10 mouse cellular contexts compared by ENCODE assay signal in genomic region chr7:83746107-83746687, GRCm38 (mm10). TPM values are rescaled to one million over a fixed set of nuclear protein-coding genes. Genes with fewer than 3 reads are reported as not detected.
DNase-seq lines count a peak whose midpoint lies in the region; ATAC-seq lines count a peak whose summit lies in the region.
"Had no signal": no experiment of that assay in that cellular context is flagged by ENCODE, and none has a peak within 500 bp of the region (broad histone marks: within the 10 kb centered on the region; RNA-seq: fewer than 3 reads in every experiment).

No protein-coding gene starts in this region.

- H3K36me3 ChIP-seq in lung, embryonic 16.5 days (ENCODE audit: control insufficient read depth, insufficient read depth, low read length): no peaks in the 10 kb centered on the region
- H3K36me3 ChIP-seq in intestine, embryonic 14.5 days (ENCODE audit: control insufficient read depth, insufficient read depth, low read length): no peaks in the 10 kb centered on the region
- no peaks in the 10 kb centered on the region for H3K36me3 ChIP-seq in stomach, embryonic 14.5 days (ENCODE audit: control insufficient read depth, insufficient read depth, low read length)
- H3K36me3 ChIP-seq in liver, embryonic 11.5 days (ENCODE audit: control insufficient read depth, insufficient read depth, low read length): no peaks in the 10 kb centered on the region

- peak overlapping the region; percentile 88 for H3K27ac ChIP-seq in lung, embryonic 16.5 days (ENCODE audit: low read length)
- H3K27ac ChIP-seq in intestine, embryonic 14.5 days (ENCODE audit: low read depth): peak overlapping the region; percentile 74
- peak overlapping the region; percentile 71 for H3K27ac ChIP-seq in stomach, embryonic 14.5 days (ENCODE audit: low read length)
- H3K27ac ChIP-seq in liver, embryonic 11.5 days (ENCODE audit: low read depth, low read length): no peak overlapping the region

- peak; percentile 16 for DNase-seq in embryo, embryonic 10 days (ENCODE audit: low spot score)
- DNase-seq in embryo, embryonic 9.5 days (ENCODE audit: extremely low spot score): no peak
- no peak for DNase-seq in lung, postnatal 14 days
- no peak for DNase-seq in intestine, embryonic 14.5 days (ENCODE audit: low spot score)
- no peak for DNase-seq in thymus, postnatal 0 days (ENCODE audit: low spot score)
- no peak for DNase-seq in liver, embryonic 11.5 days (ENCODE audit: low spot score)

- H3K9ac ChIP-seq in lung, embryonic 16.5 days (ENCODE audit: low read length): peak overlapping the region; percentile 59
- 0 out of 2 replicates have a peak overlapping the region, but pooled peaks have one; percentile 8 for H3K9ac ChIP-seq in intestine, embryonic 14.5 days (ENCODE audit: low read length)
- H3K9ac ChIP-seq in stomach, embryonic 14.5 days (replicated peaks; ENCODE audit: low read depth, low read length): no peak overlapping the region
- H3K9ac ChIP-seq in liver, embryonic 11.5 days (ENCODE audit: low read depth, low read length): no peak overlapping the region
- H3K9ac ChIP-seq: liver, postnatal 0 days had no signal

- H3K4me3 ChIP-seq in lung, embryonic 16.5 days (ENCODE audit: low read length): peak overlapping the region; percentile 40
- H3K4me3 ChIP-seq in intestine, embryonic 14.5 days (ENCODE audit: low read depth, low read length): no peak overlapping the region
- H3K4me3 ChIP-seq in stomach, embryonic 14.5 days (ENCODE audit: low read depth, low read length): no peak overlapping the region
- no peak overlapping the region for H3K4me3 ChIP-seq in liver, embryonic 11.5 days (ENCODE audit: low read depth, low read length)

- peak overlapping the region; percentile 56 for H3K4me2 ChIP-seq in lung, embryonic 16.5 days (ENCODE audit: low read depth, low read length)
- H3K4me2 ChIP-seq in intestine, embryonic 14.5 days (ENCODE audit: low read length): peak overlapping the region; percentile 42
- peak overlapping the region; percentile 39; the same call in 1 of the 2 replicates for H3K4me2 ChIP-seq in stomach, embryonic 14.5 days (replicated peaks; ENCODE audit: low read depth, low read length)
- no peak overlapping the region for H3K4me2 ChIP-seq in liver, embryonic 11.5 days

- peaks cover 14% of the 10 kb centered on the region; the same call in 1 of the 2 replicates for H3K4me1 ChIP-seq in lung, embryonic 16.5 days (replicated peaks; ENCODE audit: control insufficient read depth, insufficient read depth, low read length)
- peaks cover 14% of the 10 kb centered on the region for H3K4me1 ChIP-seq in intestine, embryonic 14.5 days (replicated peaks; ENCODE audit: control insufficient read depth, insufficient read depth, low read length)
- 0 out of 2 replicates have a peak, but pooled peaks cover 15% of the 10 kb centered on the region for H3K4me1 ChIP-seq in stomach, embryonic 14.5 days (ENCODE audit: control insufficient read depth, insufficient read depth, low read length)
- no peaks in the 10 kb centered on the region for H3K4me1 ChIP-seq in liver, embryonic 11.5 days (replicated peaks; ENCODE audit: control insufficient read depth, insufficient read depth, low read length)

- WGBS in lung, embryonic 16.5 days: 36% methylated on average over 8 of the region's 8 CpGs
- WGBS in intestine, embryonic 14.5 days: 37% methylated on average over 8 of the region's 8 CpGs
- WGBS in stomach, embryonic 14.5 days: 50% methylated on average over 8 of the region's 8 CpGs
- WGBS in liver, embryonic 11.5 days: 67% methylated on average over 8 of the region's 8 CpGs

- ATAC-seq in lung, embryonic 16.5 days (ENCODE audit: low read depth): peak; percentile 34; the same call in 1 of the 2 replicates
- no peak for ATAC-seq in intestine, embryonic 14.5 days (replicated peaks; ENCODE audit: low FRiP score, low TSS enrichment, low read depth)
- no peak for ATAC-seq in stomach, embryonic 14.5 days (ENCODE audit: insufficient number of reproducible peaks, insufficient read depth, low FRiP score, low read depth)
- no peak for ATAC-seq in liver, embryonic 11.5 days (replicated peaks; ENCODE audit: low FRiP score)
- ATAC-seq: liver, postnatal 0 days had no signal

- no peaks in the 10 kb centered on the region for H3K27me3 ChIP-seq in lung, embryonic 16.5 days (ENCODE audit: control insufficient read depth, insufficient read depth, low read depth, low read length)
- H3K27me3 ChIP-seq in intestine, embryonic 14.5 days (replicated peaks; ENCODE audit: control insufficient read depth, insufficient read depth, low read length): no peaks in the 10 kb centered on the region
- no peaks in the 10 kb centered on the region for H3K27me3 ChIP-seq in stomach, embryonic 14.5 days (ENCODE audit: control insufficient read depth, insufficient read depth, low read length)
- H3K27me3 ChIP-seq in liver, embryonic 11.5 days (replicated peaks; ENCODE audit: control insufficient read depth, insufficient read depth, low read length): no peaks in the 10 kb centered on the region

- H3K9me3 ChIP-seq in lung, embryonic 16.5 days (ENCODE audit: control insufficient read depth, low read length): no peaks in the 10 kb centered on the region
- no peaks in the 10 kb centered on the region for H3K9me3 ChIP-seq in intestine, embryonic 14.5 days (ENCODE audit: control insufficient read depth, low read length)
- no peaks in the 10 kb centered on the region for H3K9me3 ChIP-seq in stomach, embryonic 14.5 days (ENCODE audit: control insufficient read depth, low read depth, low read length)
- H3K9me3 ChIP-seq in liver, embryonic 11.5 days (ENCODE audit: control insufficient read depth, low read length): no peaks in the 10 kb centered on the region

RNA-seq across cellular contexts. Expression of gene Il16, which starts 0.7 kb away (rescaled TPM):
- 4.5 and 7.3 TPM in 2 replicates for polyA plus RNA-seq in lung, embryonic 16.5 days (2015; fragmentation: Nextera tagmentation; extraction: Ambion mirVana)
- polyA plus RNA-seq in intestine, embryonic 14.5 days (2014; fragmentation: Nextera tagmentation; extraction: Ambion mirVana): 3.4 and 3.7 TPM in 2 replicates
- 3.9 and 4.4 TPM in 2 replicates for polyA plus RNA-seq in stomach, embryonic 14.5 days (2014; fragmentation: Nextera tagmentation; extraction: Ambion mirVana)
- 157 and 175 TPM in 2 replicates for polyA plus RNA-seq in thymus, postnatal 0 days (2015; fragmentation: Nextera tagmentation; extraction: Ambion mirVana)
- polyA plus RNA-seq in liver, embryonic 11.5 days (2014; fragmentation: Nextera tagmentation; extraction: Ambion mirVana): 4.5 and 5.9 TPM in 2 replicates
- polyA plus RNA-seq: C2C12 had no signal

RNA-seq across cellular contexts. Expression of gene Cfap161, which starts 48.5 kb away (rescaled TPM):
- polyA plus RNA-seq in lung, embryonic 16.5 days (2015; fragmentation: Nextera tagmentation; extraction: Ambion mirVana): 7.4 and 8.4 TPM in 2 replicates
- 0.17 and 0.45 TPM in 2 replicates for polyA plus RNA-seq in intestine, embryonic 14.5 days (2014; fragmentation: Nextera tagmentation; extraction: Ambion mirVana)
- 0.25 and 0.31 TPM in 2 replicates for polyA plus RNA-seq in stomach, embryonic 14.5 days (2014; fragmentation: Nextera tagmentation; extraction: Ambion mirVana)
- 0.40 and 0.44 TPM in 2 replicates for polyA plus RNA-seq in thymus, postnatal 0 days (2015; fragmentation: Nextera tagmentation; extraction: Ambion mirVana)
- not detected in 2 replicates for polyA plus RNA-seq in liver, embryonic 11.5 days (2014; fragmentation: Nextera tagmentation; extraction: Ambion mirVana)
- polyA plus RNA-seq: C2C12; liver, postnatal 0 days had no signal

Comparison
In these comparisons a context has a peak if more than half of its experiments do, and no peak if none do; other contexts are left out.
1. H3K9ac ChIP-seq: peak in lung, embryonic 16.5 days (single experiment) and intestine, embryonic 14.5 days (single experiment); none in stomach, embryonic 14.5 days (single experiment) and liver, embryonic 11.5 days (single experiment).
2. RNA of gene Il16, which starts 0.7 kb away (polyA plus RNA-seq): 157 to 175 TPM in thymus, postnatal 0 days; 4.5 to 7.3 TPM in lung, embryonic 16.5 days, 4.5 to 5.9 TPM in liver, embryonic 11.5 days, 3.9 to 4.4 TPM in stomach, embryonic 14.5 days and 3.4 to 3.7 TPM in intestine, embryonic 14.5 days; every median in the first group is over 10 times any median in the second.